Mouse (Mus musculus): ENCODE data around the gene Prok1.

DNA sequence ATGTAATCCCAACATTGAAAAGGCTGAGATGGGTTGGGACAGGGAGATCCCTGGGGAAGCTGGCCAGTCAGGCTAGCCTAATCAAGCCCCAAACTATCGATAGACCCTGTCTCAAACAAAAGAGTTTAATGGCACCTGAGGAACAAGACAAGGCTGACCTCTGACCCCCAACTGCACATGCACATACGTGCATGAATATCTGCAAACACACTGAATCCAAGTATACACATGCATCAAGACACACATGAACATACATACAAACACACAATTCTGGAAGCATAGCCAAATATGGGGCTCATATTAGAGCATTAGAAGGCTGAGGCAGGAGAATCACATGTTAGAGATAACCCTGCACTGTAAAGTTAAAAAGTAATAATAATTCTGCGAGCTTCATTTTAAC lies 37.1 kb upstream of the Prok1 start:
- TF ChIP-seq GATA1 (IDR thresholded peaks at IDR 0.05; ENCODE audit: low read length) (no peak), TAL1 (IDR thresholded peaks at IDR 0.05; ENCODE audit: low read length) (no peak)
